Mouse (Mus musculus) neural tube, embryonic 15.5 days (tissue): Measurements from ENCODE around the gene Wdr47. TPM values are rescaled to one million over a fixed set of nuclear protein-coding genes. Genes with fewer than 3 reads are reported as not detected.

Source experiments
- ATAC-seq: fragments of 200-750 bp; cut with Nextera tagmentation; 2 replicates; pipeline ENCODE4 v1.8.0; 2017; ENCODE audit warnings: mild to moderate bottlenecking, moderate TSS enrichment, moderate library complexity; ENCODE audit not compliant: low FRiP score
- H3K27ac ChIP-seq: fragments of 300-500 bp; sonication (generic); replicated peaks from 2 replicates; pipeline ENCODE4 v1.5.1; 2015; ENCODE audit warnings: mild to moderate bottlenecking, inconsistent platforms
- H3K27me3 ChIP-seq: fragments of 300-500 bp; sonication (generic); replicated peaks from 2 replicates; pipeline ENCODE4 v1.6.1; 2015; ENCODE audit warnings: inconsistent platforms
- H3K36me3 ChIP-seq: fragments of 300-500 bp; sonication (generic); 2 replicates; pipeline ENCODE4 v1.6.1; 2015; ENCODE audit warnings: inconsistent platforms
- H3K4me1 ChIP-seq: fragments of 300-500 bp; sonication (generic); 2 replicates; pipeline ENCODE4 v1.6.1; 2015; ENCODE audit warnings: inconsistent platforms
- H3K4me2 ChIP-seq: fragments of 300-500 bp; sonication (generic); 2 replicates; pipeline ENCODE4 v1.6.1; 2015; ENCODE audit warnings: inconsistent platforms, mild to moderate bottlenecking, moderate library complexity
- H3K4me3 ChIP-seq: fragments of 300-500 bp; sonication (generic); replicated peaks from 2 replicates; pipeline ENCODE4 v1.5.1; 2015; ENCODE audit warnings: mild to moderate bottlenecking, inconsistent platforms
- H3K9ac ChIP-seq: fragments of 300-500 bp; sonication (generic); replicated peaks from 2 replicates; pipeline ENCODE4 v1.6.1; 2015; ENCODE audit warnings: mild to moderate bottlenecking, inconsistent platforms
- H3K9me3 ChIP-seq: fragments of 300-500 bp; sonication (generic); replicated peaks from 2 replicates; pipeline ENCODE4 v1.6.1; 2016; ENCODE audit warnings: inconsistent platforms
- WGBS: fragments of 180-500 bp; shearing (Covaris S2); methylation state at CpG from one replicate; pipeline ENCODE4 v1.1.7; 2015; ENCODE audit warnings: mixed read lengths; 5-methylcytosine and 5-hydroxymethylcytosine counted together
- microRNA-seq: library from miRNA; unstranded; fragments of <30 nt; microRNA quantifications from one replicate; pipeline ENCODE4, GENCODE M21; 2017
- polyA plus RNA-seq: library from polyadenylated mRNA; unstranded; fragments of >200 nt; fragmentation: Nextera tagmentation; extraction: Ambion mirVana; gene quantifications from 2 replicates; pipeline ENCODE4 v1.2.1, GENCODE M21; 2015

The Wdr47 gene
- polyA plus RNA-seq, 1 experiment from 2014 or later, result 94.7 TPM

DNA sequence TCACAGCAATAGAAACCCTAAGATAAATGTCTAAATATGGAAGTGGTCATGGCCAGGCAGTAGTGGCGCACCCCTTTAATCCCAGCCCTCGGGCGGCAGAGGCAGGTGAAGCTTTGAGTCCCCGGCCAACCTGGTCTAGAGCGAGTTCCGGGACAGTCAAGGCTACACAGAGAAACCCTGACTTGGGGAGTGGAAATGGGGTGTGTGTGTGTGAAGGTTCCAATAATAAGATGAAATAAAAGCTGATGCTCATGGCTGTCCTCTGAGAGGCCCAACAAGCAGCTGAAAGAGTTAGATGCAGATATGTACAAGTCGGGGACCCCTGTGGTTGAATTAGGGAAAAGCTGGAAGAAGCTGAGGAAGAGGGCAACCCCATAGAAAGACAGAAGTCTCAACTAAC lies 94.6 kb downstream of the Wdr47 start:
- H3K9ac ChIP-seq, result no peak overlapping the region
- H3K4me2 ChIP-seq, result no peak overlapping the region
- peaks cover 32% of the 10 kb centered on the region for H3K36me3 ChIP-seq
- no peaks in the 10 kb centered on the region for H3K4me1 ChIP-seq
- H3K27me3 ChIP-seq, result no peaks in the 10 kb centered on the region
- 97% methylated on average over 7 of the region's 7 CpGs for WGBS
- H3K4me3 ChIP-seq, result no peak overlapping the region
- no peaks in the 10 kb centered on the region for H3K9me3 ChIP-seq
- no peak overlapping the region for H3K27ac ChIP-seq
- ATAC-seq, result no peak

DNA sequence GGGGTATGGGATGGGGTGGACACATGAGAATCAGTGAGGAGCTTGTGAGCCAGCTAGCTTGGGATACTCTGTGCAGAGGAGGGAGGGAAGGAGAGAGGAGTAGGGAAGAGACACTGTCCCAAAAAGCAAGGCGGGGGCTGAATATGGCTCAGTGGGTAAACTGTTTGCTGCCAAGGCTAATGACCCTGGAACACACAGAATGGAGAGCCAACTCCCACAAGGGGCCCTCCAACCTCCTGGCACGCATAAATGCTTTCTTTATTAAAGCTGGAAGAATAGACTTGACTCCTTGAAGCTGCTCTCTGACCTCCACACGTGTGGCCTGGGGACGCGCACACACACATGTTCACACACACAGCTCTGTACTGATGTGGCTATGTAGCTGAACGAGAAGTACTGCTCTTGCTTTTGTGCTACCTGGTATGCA lies 97.9 kb downstream of the Wdr47 start:
- 60% methylated on average over 6 of the region's 6 CpGs for WGBS
- H3K4me2 ChIP-seq, result no peak overlapping the region
- H3K4me1 ChIP-seq, result no peaks in the 10 kb centered on the region
- H3K4me3 ChIP-seq, result no peak overlapping the region
- no peaks in the 10 kb centered on the region for H3K9me3 ChIP-seq
- H3K9ac ChIP-seq, result no peak overlapping the region
- no peak overlapping the region for H3K27ac ChIP-seq
- H3K27me3 ChIP-seq, result no peaks in the 10 kb centered on the region
- peaks cover 14% of the 10 kb centered on the region for H3K36me3 ChIP-seq
- ATAC-seq, result no peak

DNA sequence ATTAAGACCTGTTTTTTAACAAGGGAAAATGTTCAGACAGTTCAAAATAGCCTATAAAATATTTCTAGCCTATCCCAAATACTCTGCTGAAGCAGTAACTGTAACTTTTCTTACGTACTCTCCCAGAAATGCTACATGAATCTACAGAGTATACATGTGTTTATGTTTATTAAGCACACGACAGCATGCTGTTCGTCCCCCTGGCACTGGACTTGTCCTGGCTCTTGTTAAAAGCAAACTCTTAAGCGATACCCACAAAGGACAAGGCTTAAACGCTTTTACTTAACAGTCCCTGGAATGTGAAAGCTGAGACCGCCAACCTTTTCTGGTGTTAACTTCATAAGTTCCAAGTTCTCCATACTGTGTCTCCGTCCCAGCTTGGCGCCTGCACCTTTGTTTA lies 98.4 kb downstream of the Wdr47 start:
- H3K27ac ChIP-seq, result no peak overlapping the region
- H3K36me3 ChIP-seq, result peaks cover 14% of the 10 kb centered on the region
- no peak overlapping the region for H3K4me3 ChIP-seq
- no peaks in the 10 kb centered on the region for H3K27me3 ChIP-seq
- H3K4me1 ChIP-seq, result no peaks in the 10 kb centered on the region
- no peak overlapping the region for H3K4me2 ChIP-seq
- H3K9ac ChIP-seq, result no peak overlapping the region
- WGBS, result 82% methylated on average over 8 of the region's 8 CpGs
- H3K9me3 ChIP-seq, result no peaks in the 10 kb centered on the region
- no peak for ATAC-seq

DNA sequence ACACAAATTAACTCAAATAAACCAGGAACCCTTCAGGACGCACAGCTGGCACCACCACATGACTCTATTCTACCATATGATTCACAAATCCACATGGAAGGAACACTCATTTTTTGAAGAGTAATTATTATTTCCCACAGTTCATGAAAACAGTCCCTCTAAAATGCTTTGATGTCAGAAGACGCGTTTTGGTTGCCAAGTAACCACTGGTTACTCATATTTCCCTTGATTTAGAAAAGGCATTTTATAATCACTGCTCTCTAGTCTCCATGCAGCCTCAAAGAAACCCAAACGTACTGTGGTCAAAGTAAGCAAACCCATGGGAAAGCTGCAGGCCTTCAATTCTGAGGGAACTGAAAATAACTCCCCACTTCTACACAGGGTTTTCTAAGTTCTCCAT lies 98.9 kb downstream of the Wdr47 start:
- H3K4me1 ChIP-seq, result no peaks in the 10 kb centered on the region
- H3K36me3 ChIP-seq, result peaks cover 14% of the 10 kb centered on the region
- H3K9me3 ChIP-seq, result no peaks in the 10 kb centered on the region
- no peak overlapping the region for H3K9ac ChIP-seq
- no peak overlapping the region for H3K4me3 ChIP-seq
- ATAC-seq, result no peak
- H3K27me3 ChIP-seq, result no peaks in the 10 kb centered on the region
- no peak overlapping the region for H3K4me2 ChIP-seq
- 86% methylated on average over 4 of the region's 4 CpGs for WGBS
- no peak overlapping the region for H3K27ac ChIP-seq

DNA sequence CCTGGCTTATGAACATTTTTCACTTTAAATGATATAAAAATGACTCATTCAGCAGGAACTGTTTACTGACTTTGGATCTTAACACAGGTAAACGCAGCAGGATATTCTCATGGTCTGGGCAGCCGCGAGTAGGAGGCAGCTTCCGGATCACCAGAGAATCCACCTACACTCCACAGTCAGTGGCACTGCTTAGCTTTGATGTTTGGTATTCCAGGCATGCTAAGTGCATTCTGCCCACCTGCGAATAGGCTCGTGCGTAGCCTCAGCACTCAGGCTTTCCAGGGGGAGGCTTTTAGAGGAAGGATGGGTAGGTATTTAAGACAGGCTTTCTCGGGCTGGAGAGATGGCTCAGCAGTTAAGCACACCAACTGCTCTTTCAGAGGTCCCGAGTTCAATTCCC lies 103.2 kb downstream of the Wdr47 start:
- H3K36me3 ChIP-seq, result peaks cover 17% of the 10 kb centered on the region; the same call in 1 of the 2 replicates
- no peak overlapping the region for H3K4me2 ChIP-seq
- H3K27ac ChIP-seq, result no peak overlapping the region
- no peak overlapping the region for H3K4me3 ChIP-seq
- H3K27me3 ChIP-seq, result no peaks in the 10 kb centered on the region
- no peak for ATAC-seq
- no peaks in the 10 kb centered on the region for H3K4me1 ChIP-seq
- WGBS, result 94% methylated on average over 9 of the region's 9 CpGs
- no peaks in the 10 kb centered on the region for H3K9me3 ChIP-seq
- no peak overlapping the region for H3K9ac ChIP-seq

Small RNA genes lying within 50 kb of the gene (microRNA-seq; reads per million reads assigned to microRNA genes)
- not detected for gene Gm22860

Other genes with a start within 250 kb of the Wdr47 start
- 0.15 and 0.19 TPM in 2 replicates for gene Mybphl, start 226.4 kb upstream of the Wdr47 start, polyA plus RNA-seq
- gene Psrc1, start 207.4 kb upstream of the Wdr47 start, polyA plus RNA-seq, result 5.5 and 12.4 TPM in 2 replicates
- gene Celsr2, start 175.7 kb upstream of the Wdr47 start, polyA plus RNA-seq, result 34.4 and 35.0 TPM in 2 replicates
- 206 and 219 TPM in 2 replicates for gene Sars, start 146.1 kb upstream of the Wdr47 start, polyA plus RNA-seq
- gene 1700013F07Rik, start 57.1 kb upstream of the Wdr47 start, polyA plus RNA-seq, result 0.87 and 1.2 TPM in 2 replicates
- gene 5330417C22Rik, start 54.7 kb upstream of the Wdr47 start, polyA plus RNA-seq, result 12.1 and 15.8 TPM in 2 replicates
- gene Tmem167b, start 28.8 kb upstream of the Wdr47 start, polyA plus RNA-seq, result 46.3 and 47.5 TPM in 2 replicates
- gene Taf13, start 19.6 kb upstream of the Wdr47 start, polyA plus RNA-seq, result 43.7 and 46.5 TPM in 2 replicates
- 34.1 and 44.1 TPM in 2 replicates for gene Clcc1, start 62.6 kb downstream of the Wdr47 start, polyA plus RNA-seq
- 17.5 and 23.6 TPM in 2 replicates for gene Gpsm2, start 131.0 kb downstream of the Wdr47 start, polyA plus RNA-seq
- gene Aknad1, start 148.4 kb downstream of the Wdr47 start, polyA plus RNA-seq, result 0.10 TPM in 1 of 2 replicates, not detected in the other
- 14.0 and 16.7 TPM in 2 replicates for gene Stxbp3, start 249.2 kb downstream of the Wdr47 start, polyA plus RNA-seq